Mouse (Mus musculus): ENCODE results near the gene Plekhf1. TPM values are rescaled to one million over a fixed set of nuclear protein-coding genes. Genes with fewer than 3 reads are reported as not detected.
A peak's percentile ranks its signal among the peaks of the same experiment; 100 is the strongest.

Gene Plekhf1
- polyA plus RNA-seq (2015; fragmentation: Nextera tagmentation; extraction: Ambion mirVana) = 0.53 and 0.77 TPM in 2 replicates

GRCm38 (mm10) chr7:38227900-38228298 is at the start of gene Plekhf1:
Gene Plekhf1 (minus strand): TSS chr7:38228016.
- H3K36me3 ChIP-seq = no peaks in the 10 kb centered on the region
- peak; percentile 91 for ATAC-seq (ENCODE audit: low FRiP score)
- H3K9me3 ChIP-seq = no peaks in the 10 kb centered on the region
- peaks cover 17% of the 10 kb centered on the region for H3K4me1 ChIP-seq (replicated peaks)
- peaks cover 33% of the 10 kb centered on the region for H3K27me3 ChIP-seq
- peak within 1 kb of the TSS; percentile 87 for H3K4me2 ChIP-seq
- peak within 1 kb of the TSS; percentile 69 for H3K9ac ChIP-seq
- no peak within 1 kb of the TSS for H3K27ac ChIP-seq
- H3K4me3 ChIP-seq = peak within 1 kb of the TSS; percentile 53
- under 1% methylated on average over 36 of the region's 36 CpGs for WGBS

- H3K36me3 ChIP-seq = peaks cover 11% of the 10 kb centered on the region
- no peaks in the 10 kb centered on the region for H3K9me3 ChIP-seq
- H3K27ac ChIP-seq = no peak overlapping the region
- no peak for ATAC-seq (ENCODE audit: low FRiP score)
- no peaks in the 10 kb centered on the region for H3K27me3 ChIP-seq
- no peak overlapping the region for H3K9ac ChIP-seq
- H3K4me1 ChIP-seq (replicated peaks) = peaks cover 20% of the 10 kb centered on the region
- no peak overlapping the region for H3K4me2 ChIP-seq
- no peak overlapping the region for H3K4me3 ChIP-seq
Measured at GRCm38 (mm10) chr7:38272551-38272950, 44.7 kb upstream of the Plekhf1 start.

GRCm38 (mm10) chr7:38271859-38272258 is 44.0 kb upstream of the Plekhf1 start:
- ATAC-seq (ENCODE audit: low FRiP score) = peak; percentile 48
- peaks cover 20% of the 10 kb centered on the region for H3K4me1 ChIP-seq (replicated peaks)
- peaks cover 18% of the 10 kb centered on the region for H3K36me3 ChIP-seq
- H3K9me3 ChIP-seq = no peaks in the 10 kb centered on the region
- H3K9ac ChIP-seq = peak overlapping the region; percentile 85
- peak overlapping the region; percentile 73 for H3K4me3 ChIP-seq
- H3K4me2 ChIP-seq = peak overlapping the region; percentile 97
- H3K27ac ChIP-seq = no peak overlapping the region
- H3K27me3 ChIP-seq = no peaks in the 10 kb centered on the region
- WGBS = 13% methylated on average over 4 of the region's 4 CpGs

- Histone ChIP-seq H3K27ac (peak overlapping the region; percentile 80), H3K36me3 (peaks cover 22% of the 10 kb centered on the region), H3K4me3 (peak overlapping the region; percentile 73), H3K27me3 (no peaks in the 10 kb centered on the region), H3K4me2 (peak overlapping the region; percentile 97), H3K9ac (peak overlapping the region; percentile 85), H3K4me1 (replicated peaks) (peaks cover 20% of the 10 kb centered on the region), H3K9me3 (no peaks in the 10 kb centered on the region)
- WGBS = under 1% methylated on average over 11 of the region's 11 CpGs
- no peak; the same call in 1 of the 2 replicates for ATAC-seq (ENCODE audit: low FRiP score)
Measured at GRCm38 (mm10) chr7:38271511-38271811, 43.6 kb upstream of the Plekhf1 start.

GRCm38 (mm10) chr7:38270703-38271510 is 43.1 kb upstream of the Plekhf1 start, which contains the start of gene Pop4:
Gene Pop4 (minus strand): TSS chr7:38271423.
- Histone ChIP-seq H3K4me1 (replicated peaks) (peaks cover 20% of the 10 kb centered on the region), H3K4me2 (peak within 1 kb of the TSS; percentile 97), H3K36me3 (peaks cover 27% of the 10 kb centered on the region), H3K27ac (peak within 1 kb of the TSS; percentile 80), H3K27me3 (no peaks in the 10 kb centered on the region), H3K9me3 (no peaks in the 10 kb centered on the region), H3K4me3 (peak within 1 kb of the TSS; percentile 73), H3K9ac (peak within 1 kb of the TSS; percentile 85)
- under 1% methylated on average over 38 of the region's 38 CpGs for WGBS
- peak; percentile 91 for ATAC-seq (ENCODE audit: low FRiP score)

- no peak overlapping the region for H3K27ac ChIP-seq
- 91% methylated on average over 8 of the region's 8 CpGs for WGBS
- peaks cover 65% of the 10 kb centered on the region for H3K36me3 ChIP-seq
- H3K9ac ChIP-seq = no peak overlapping the region
- no peaks in the 10 kb centered on the region for H3K27me3 ChIP-seq
- no peak for ATAC-seq (ENCODE audit: low FRiP score)
- H3K9me3 ChIP-seq = no peaks in the 10 kb centered on the region
- no peak overlapping the region for H3K4me3 ChIP-seq
- peaks cover 20% of the 10 kb centered on the region for H3K4me1 ChIP-seq (replicated peaks)
- no peak overlapping the region for H3K4me2 ChIP-seq
Measured at GRCm38 (mm10) chr7:38267006-38267680, 39.3 kb upstream of the Plekhf1 start.

- Histone ChIP-seq H3K4me2 (no peak overlapping the region), H3K36me3 (peaks cover 66% of the 10 kb centered on the region), H3K9me3 (no peaks in the 10 kb centered on the region), H3K9ac (no peak overlapping the region), H3K27ac (no peak overlapping the region), H3K4me1 (replicated peaks) (no peaks in the 10 kb centered on the region), H3K27me3 (no peaks in the 10 kb centered on the region), H3K4me3 (no peak overlapping the region)
- no peak for ATAC-seq (ENCODE audit: low FRiP score)
- 94% methylated on average over 5 of the region's 5 CpGs for WGBS
Measured at GRCm38 (mm10) chr7:38262406-38262805, 34.6 kb upstream of the Plekhf1 start.

- Histone ChIP-seq H3K9me3 (no peaks in the 10 kb centered on the region), H3K4me2 (no peak overlapping the region), H3K9ac (no peak overlapping the region), H3K27ac (no peak overlapping the region), H3K4me1 (replicated peaks) (no peaks in the 10 kb centered on the region), H3K27me3 (no peaks in the 10 kb centered on the region), H3K36me3 (peaks cover 38% of the 10 kb centered on the region), H3K4me3 (no peak overlapping the region)
- WGBS = 88% methylated on average over 2 of the region's 2 CpGs
- ATAC-seq (ENCODE audit: low FRiP score) = no peak
Measured at GRCm38 (mm10) chr7:38259631-38260030, 31.8 kb upstream of the Plekhf1 start.

- no peak overlapping the region for H3K4me3 ChIP-seq
- H3K9me3 ChIP-seq = no peaks in the 10 kb centered on the region
- H3K4me1 ChIP-seq (replicated peaks) = peaks cover 6% of the 10 kb centered on the region
- H3K27me3 ChIP-seq = no peaks in the 10 kb centered on the region
- H3K36me3 ChIP-seq = no peaks in the 10 kb centered on the region
- H3K27ac ChIP-seq = no peak overlapping the region
- no peak for ATAC-seq (ENCODE audit: low FRiP score)
- no peak overlapping the region for H3K9ac ChIP-seq
- no peak overlapping the region for H3K4me2 ChIP-seq
Measured at GRCm38 (mm10) chr7:38253441-38253840, 25.6 kb upstream of the Plekhf1 start.

GRCm38 (mm10) chr7:38251494-38252216 is 23.8 kb upstream of the Plekhf1 start:
- peak; percentile 35; the same call in 1 of the 2 replicates for ATAC-seq (ENCODE audit: low FRiP score)
- Histone ChIP-seq H3K4me3 (no peak overlapping the region), H3K4me2 (no peak overlapping the region), H3K9ac (no peak overlapping the region), H3K27me3 (no peaks in the 10 kb centered on the region), H3K9me3 (no peaks in the 10 kb centered on the region), H3K4me1 (replicated peaks) (peaks cover 6% of the 10 kb centered on the region), H3K27ac (no peak overlapping the region), H3K36me3 (no peaks in the 10 kb centered on the region)
- 51% methylated on average over 5 of the region's 5 CpGs for WGBS

- WGBS = 88% methylated on average over 4 of the region's 4 CpGs
- no peaks in the 10 kb centered on the region for H3K27me3 ChIP-seq
- no peaks in the 10 kb centered on the region for H3K36me3 ChIP-seq
- H3K9ac ChIP-seq = no peak overlapping the region
- no peaks in the 10 kb centered on the region for H3K4me1 ChIP-seq (replicated peaks)
- ATAC-seq (ENCODE audit: low FRiP score) = no peak
- H3K9me3 ChIP-seq = no peaks in the 10 kb centered on the region
- H3K27ac ChIP-seq = no peak overlapping the region
- H3K4me3 ChIP-seq = no peak overlapping the region
- H3K4me2 ChIP-seq = no peak overlapping the region
Measured at GRCm38 (mm10) chr7:38242417-38242816, 14.6 kb upstream of the Plekhf1 start.

GRCm38 (mm10) chr7:38237140-38237539 is 9.3 kb upstream of the Plekhf1 start:
- no peak overlapping the region for H3K4me3 ChIP-seq

More at GRCm38 (mm10) chr7:38237140-38237539, 9.3 kb upstream of the Plekhf1 start:
- Histone ChIP-seq H3K4me1 (replicated peaks) (no peaks in the 10 kb centered on the region), H3K27ac (no peak overlapping the region), H3K9ac (no peak overlapping the region), H3K4me2 (no peak overlapping the region), H3K27me3 (no peaks in the 10 kb centered on the region), H3K36me3 (no peaks in the 10 kb centered on the region), H3K9me3 (no peaks in the 10 kb centered on the region)
- no peak for ATAC-seq (ENCODE audit: low FRiP score)

Measured in hindbrain, embryonic 13.5 days (tissue).